Mouse (Mus musculus): ENCODE results near the gene Tbrg4.

GRCm38 (mm10) chr11:6644566-6644965 is 18.7 kb upstream of the Tbrg4 start:
- TF ChIP-seq FLI1 (IDR thresholded peaks at IDR 0.05; ENCODE audit: low read length): no peak
- no peak for TF ChIP-seq GATA1 (IDR thresholded peaks at IDR 0.05; ENCODE audit: borderline replicate concordance, low read length)
